Mouse (Mus musculus): ENCODE data around the gene Trim9. TPM values are rescaled to one million over a fixed set of nuclear protein-coding genes. Genes with fewer than 3 reads are reported as not detected.

Gene Trim9
- polyA plus RNA-seq, 2 experiments from 2014 or later: 0.08 TPM; not detected in 1

GRCm38 (mm10) chr12:70212501-70212900 is 134.9 kb downstream of the Trim9 start:
- no peak for ATAC-seq

GRCm38 (mm10) chr12:70208214-70208613 is 139.2 kb downstream of the Trim9 start:
- ATAC-seq: no peak

- ATAC-seq: no peak
Observed at GRCm38 (mm10) chr12:70204433-70204832, 143.0 kb downstream of the Trim9 start.

GRCm38 (mm10) chr12:70201926-70202529 is 145.4 kb downstream of the Trim9 start:
- ATAC-seq: no peak

- ATAC-seq: no peak
Observed at GRCm38 (mm10) chr12:70196341-70196740, 151.1 kb downstream of the Trim9 start.

GRCm38 (mm10) chr12:70195426-70195825 is 152.0 kb downstream of the Trim9 start:
- no peak for ATAC-seq

Other genes with a start within 250 kb of the Trim9 start
- gene Nin, start 233.9 kb downstream of the Trim9 start, polyA plus RNA-seq (2017; shearing (Covaris generic)): 10 to 100 TPM; 26.6 to 27.3 TPM
- gene Abhd12b, start 193.5 kb downstream of the Trim9 start, polyA plus RNA-seq (2017; shearing (Covaris generic)): 1 to 10 TPM; 1.1 to 4.1 TPM
- 1 to 10 TPM; 1.1 to 1.2 TPM for gene Pygl, start 116.1 kb downstream of the Trim9 start, polyA plus RNA-seq (2017; shearing (Covaris generic))
- gene Tmx1, start 105.5 kb upstream of the Trim9 start, polyA plus RNA-seq (2017; shearing (Covaris generic)): 100 to 1,000 TPM; 111 to 124 TPM